In genomic region chr5:115506454-115507201, GRCm38 (mm10) we compare ENCODE assay signal across 8 mouse cellular contexts. TPM values are rescaled to one million over a fixed set of nuclear protein-coding genes. Genes with fewer than 3 reads are reported as not detected.
DNase-seq lines count a peak whose midpoint lies in the region; ATAC-seq and TF ChIP-seq lines count a peak whose summit lies in the region.

Gene Pxn (plus strand): TSS chr5:115506676.

- DNase-seq in NIH3T3 (ENCODE audit: low read depth): peak; percentile 96
- peak; percentile 97 to 98 for DNase-seq in cerebellum, postnatal 10 days
- peak; percentile 77 to 85 for DNase-seq in frontal cortex, postnatal 14 days (ENCODE audit: low spot score in 2 of 2)
- peak; percentile 93 to 95 for DNase-seq in layer of hippocampus, postnatal 10 days (ENCODE audit: low spot score in 2 of 2)
- peak; percentile 91 for DNase-seq in lung, postnatal 0 days (ENCODE audit: low spot score)
- DNase-seq in ovary, postnatal 10 days (ENCODE audit: low spot score): peak; percentile 94
- peak; percentile 91 to 99 for DNase-seq in thymus, postnatal 10 days (ENCODE audit: low spot score in 2 of 2)

- peak within 1 kb of the TSS; percentile 87 for H3K4me2 ChIP-seq in hindbrain, embryonic 12.5 days (replicated peaks)
- H3K4me2 ChIP-seq in lung, postnatal 0 days (replicated peaks; ENCODE audit: low read depth, low read length): peak within 1 kb of the TSS; percentile 85

- ATAC-seq in hindbrain, embryonic 12.5 days (ENCODE audit: low FRiP score): peak; percentile 88
- peak; percentile 90 for ATAC-seq in lung, postnatal 0 days

- peaks cover 41% of the 10 kb centered on the region for H3K4me1 ChIP-seq in hindbrain, embryonic 12.5 days
- peaks cover 6% of the 10 kb centered on the region; the same call in 1 of the 2 replicates for H3K4me1 ChIP-seq in lung, postnatal 0 days (ENCODE audit: insufficient read depth, low read depth, low read length)

- peak within 1 kb of the TSS; percentile 26 for H3K27ac ChIP-seq in hindbrain, embryonic 12.5 days
- H3K27ac ChIP-seq in lung, postnatal 0 days (ENCODE audit: low read length): peak within 1 kb of the TSS; percentile 83

- no peak for TF ChIP-seq EP300 in lung, postnatal 0 days (IDR thresholded peaks at IDR 0.05)

- H3K4me3 ChIP-seq in hindbrain, embryonic 12.5 days: peak within 1 kb of the TSS; percentile 84
- H3K4me3 ChIP-seq in lung, postnatal 0 days (ENCODE audit: low read depth, low read length): peak within 1 kb of the TSS; percentile 95

- H3K9ac ChIP-seq in hindbrain, embryonic 12.5 days: peak within 1 kb of the TSS; percentile 91
- H3K9ac ChIP-seq in lung, postnatal 0 days (replicated peaks; ENCODE audit: low read depth): peak within 1 kb of the TSS; percentile 92

- peak; percentile 94 for TF ChIP-seq CTCF in lung, postnatal 0 days (IDR thresholded peaks at IDR 0.05)

- 0% methylated on average over 53 of the region's 74 CpGs for WGBS in hindbrain, embryonic 12.5 days
- under 1% methylated on average over 28 of the region's 74 CpGs for WGBS in lung, postnatal 0 days

- no peaks in the 10 kb centered on the region for H3K36me3 ChIP-seq in hindbrain, embryonic 12.5 days
- no peaks in the 10 kb centered on the region for H3K36me3 ChIP-seq in lung, postnatal 0 days (ENCODE audit: insufficient read depth, low read length)

- H3K9me3 ChIP-seq in hindbrain, embryonic 12.5 days (replicated peaks): no peaks in the 10 kb centered on the region
- H3K9me3 ChIP-seq in lung, postnatal 0 days (ENCODE audit: low read length): no peaks in the 10 kb centered on the region

- H3K27me3 ChIP-seq in hindbrain, embryonic 12.5 days: no peaks in the 10 kb centered on the region
- no peaks in the 10 kb centered on the region for H3K27me3 ChIP-seq in lung, postnatal 0 days (replicated peaks; ENCODE audit: insufficient read depth, low read length)

RNA-seq across cellular contexts. Expression of gene Pxn, which starts in this region (rescaled TPM):
- 34.0 and 39.2 TPM in 2 replicates for polyA plus RNA-seq in hindbrain, embryonic 12.5 days (2016; fragmentation: Nextera tagmentation; extraction: Ambion mirVana)
- 10 to 100 TPM; 30.0 to 30.8 TPM for total RNA-seq in layer of hippocampus, postnatal 10 days (2021)
- polyA plus RNA-seq in lung, postnatal 0 days (2015; fragmentation: Nextera tagmentation; extraction: Ambion mirVana): 56.4 and 59.3 TPM in 2 replicates

Comparison
In these comparisons a context has a peak if more than half of its experiments do, and no peak if none do; other contexts are left out.
1. Peak in every context shown above with its lines: DNase-seq, ATAC-seq, H3K4me3 ChIP-seq and H3K27ac ChIP-seq.